Mouse (Mus musculus) leukemia stem cell, adult 10-12 weeks (primary cell): Measurements from ENCODE around the gene 1700030J22Rik. TPM values are rescaled to one million over a fixed set of nuclear protein-coding genes. Genes with fewer than 3 reads are reported as not detected.

Source experiments
- polyA plus RNA-seq: library from polyadenylated mRNA; stranded (reverse); fragments of >175 nt; gene quantifications from 2 replicates; pipeline ENCODE4 v1.2.3, GENCODE M21; 2012; ENCODE audit warnings: low replicate concordance

The 1700030J22Rik gene
- 0.62 and 0.71 TPM in 2 replicates for polyA plus RNA-seq

DNA sequence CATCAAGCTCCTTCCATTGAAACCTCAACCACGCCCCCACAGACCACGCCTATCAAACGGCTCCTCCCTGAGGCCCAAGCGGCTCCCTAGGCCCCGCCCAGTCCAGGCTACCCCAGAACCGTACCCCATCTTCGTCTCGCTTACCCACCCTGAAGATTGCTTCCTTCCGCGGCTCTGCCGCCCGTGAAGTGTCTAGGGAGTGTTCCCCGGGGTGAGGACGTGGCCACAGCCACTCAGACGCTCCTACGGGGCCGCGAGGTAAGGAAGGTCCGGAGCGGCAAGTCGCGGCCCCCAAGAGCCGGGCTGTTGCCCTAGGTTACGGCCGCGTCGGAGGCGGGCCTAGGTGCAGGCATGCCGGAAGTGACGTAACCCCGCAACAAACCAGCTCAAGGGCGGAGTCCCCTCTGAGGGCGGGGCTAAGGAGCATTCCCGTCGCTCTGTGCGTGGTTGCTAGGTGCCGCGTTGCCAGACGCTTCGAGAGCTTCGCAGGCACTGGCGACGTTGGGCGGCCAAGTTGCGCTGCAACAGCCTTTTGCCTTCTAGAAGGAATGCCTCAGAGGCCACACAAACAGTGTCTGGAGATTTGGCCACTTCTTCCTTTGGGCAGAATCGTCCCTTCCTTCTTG lies at the start of gene 1700030J22Rik:
Gene 1700030J22Rik (minus strand): TSS at position 329 of the 626 bp plus-strand sequence.

DNA sequence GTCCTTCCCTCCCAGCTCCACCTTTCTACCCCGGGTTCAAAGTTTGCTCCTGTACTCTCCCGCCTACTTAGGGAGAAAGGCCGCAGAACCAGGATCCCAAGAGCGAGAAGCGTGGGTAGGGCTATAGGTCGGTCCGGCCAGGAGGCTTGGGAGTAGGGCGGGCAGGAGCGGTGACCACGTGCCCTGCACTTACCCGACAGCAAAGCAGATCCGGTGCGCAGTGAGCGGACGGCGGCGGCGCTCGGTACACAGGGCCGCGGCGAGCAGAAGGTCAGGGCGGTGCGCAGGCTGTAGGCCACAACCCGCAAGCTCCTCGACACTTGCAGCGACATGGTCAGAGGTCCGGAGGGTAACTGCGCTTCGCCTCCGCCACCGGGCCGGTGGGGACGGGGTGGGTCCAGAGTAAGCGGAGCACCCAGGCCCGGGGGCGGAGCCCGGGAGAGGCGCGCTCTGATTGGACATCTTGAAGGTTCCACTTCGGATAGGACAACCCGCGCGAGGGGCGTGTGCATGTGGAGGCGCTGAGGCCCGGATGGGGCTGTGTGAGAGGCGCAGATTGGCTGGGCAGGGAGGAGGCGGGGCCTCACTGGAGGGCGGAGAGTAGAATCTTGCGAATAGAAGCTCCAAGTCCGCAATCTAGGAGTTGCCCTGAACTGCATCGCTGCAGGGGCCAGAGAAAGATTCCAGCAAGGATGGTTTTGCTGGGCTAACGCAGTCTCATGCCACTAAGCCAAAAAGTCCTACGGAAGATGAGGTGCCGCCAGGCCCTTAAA lies 14.5 kb upstream of the 1700030J22Rik start, which contains the start of gene Gcsh:
Gene Gcsh (minus strand): TSS at position 443 of the 773 bp plus-strand sequence.

DNA sequence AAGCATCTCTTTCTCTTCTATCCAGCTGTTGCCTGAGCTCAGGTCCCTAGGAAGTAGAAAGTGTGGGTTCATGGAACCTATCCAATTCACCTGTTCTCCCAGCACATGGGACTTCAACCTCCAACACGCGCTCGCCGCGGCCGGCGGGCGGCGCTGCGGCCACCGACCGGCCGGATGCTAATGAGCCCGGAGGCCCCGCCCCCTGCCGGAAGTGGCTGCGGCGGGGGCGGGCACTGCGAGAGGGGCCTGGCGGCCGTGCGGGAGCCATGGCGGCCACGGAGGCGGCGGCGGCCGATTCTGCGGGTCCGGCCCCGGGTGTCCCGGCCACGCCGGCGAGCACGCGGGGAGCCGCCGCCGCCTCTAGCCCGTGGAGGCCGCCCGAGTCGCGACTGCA lies 35.6 kb downstream of the 1700030J22Rik start, which contains the start of gene Atmin:
Gene Atmin (plus strand): TSS at position 233 of the 394 bp plus-strand sequence.

DNA sequence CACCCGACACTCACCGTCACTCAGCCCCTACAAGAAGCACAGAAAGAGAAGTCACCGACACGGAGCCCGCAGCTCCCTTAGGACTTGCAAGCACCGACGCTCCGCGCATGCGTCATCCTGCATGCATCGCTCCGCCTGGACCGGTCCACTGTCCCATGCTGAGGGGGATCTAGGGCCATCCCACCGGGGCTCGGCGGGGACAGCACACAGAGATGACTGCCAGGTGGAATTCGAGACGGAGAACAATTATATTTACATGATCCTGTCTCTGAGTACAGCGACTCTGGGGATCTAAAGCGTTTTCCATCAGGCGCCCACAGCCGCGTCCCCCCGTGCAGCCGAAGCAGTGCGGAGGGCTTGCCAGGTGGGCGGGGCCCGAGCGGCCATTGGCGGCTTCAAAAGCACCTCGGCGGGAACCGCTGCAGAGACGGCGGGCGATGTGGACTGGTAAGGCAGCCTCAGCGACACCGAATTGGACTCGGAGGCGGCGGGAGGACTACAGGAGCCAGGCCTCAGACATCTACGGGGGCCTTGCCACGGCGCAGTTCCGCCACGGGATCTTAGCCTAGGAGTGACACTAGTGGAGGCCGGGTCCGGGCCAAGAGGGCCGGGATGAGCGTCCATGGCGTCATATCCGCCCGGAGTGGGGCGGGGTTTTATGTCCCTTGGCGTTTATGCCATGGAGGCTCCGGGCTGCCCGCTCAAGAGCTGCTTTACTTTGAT lies 57.3 kb downstream of the 1700030J22Rik start, which contains the start of the genes Cmc2 and Cenpn:
Gene Cmc2 (minus strand): TSS at position 119 of the 723 bp plus-strand sequence.
Gene Cenpn (plus strand): TSS at position 394 of the 723 bp plus-strand sequence.

Other genes with a start within 250 kb of the 1700030J22Rik start
- 0.73 and 0.94 TPM in 2 replicates for gene Cdyl2, start 246.0 kb downstream of the 1700030J22Rik start, polyA plus RNA-seq
- gene Cmc2, start 57.5 kb downstream of the 1700030J22Rik start, polyA plus RNA-seq: 14.1 and 40.0 TPM in 2 replicates
- gene Cenpn, start 57.2 kb downstream of the 1700030J22Rik start, polyA plus RNA-seq: 1.5 and 17.7 TPM in 2 replicates
- gene Atmin, start 35.6 kb downstream of the 1700030J22Rik start, polyA plus RNA-seq: 5.6 and 12.8 TPM in 2 replicates
- gene Gcsh, start 14.6 kb upstream of the 1700030J22Rik start, polyA plus RNA-seq: 6.7 and 8.1 TPM in 2 replicates
- gene Pkd1l2, start 103.5 kb upstream of the 1700030J22Rik start, polyA plus RNA-seq: 0.18 and 0.54 TPM in 2 replicates
- not detected in 2 replicates for gene Bco1, start 116.9 kb upstream of the 1700030J22Rik start, polyA plus RNA-seq
- gene Gan, start 179.2 kb upstream of the 1700030J22Rik start, polyA plus RNA-seq: 1.8 and 3.8 TPM in 2 replicates